Mouse (Mus musculus) stomach, postnatal 0 days (tissue): ENCODE measurements around the gene Etv3.

Experiments
- CTCF ChIP-seq: IDR thresholded peaks from 2 replicates; pipeline ENCODE4 v1.5.1; 2016; ENCODE audit warnings: antibody characterized with exemption, low read depth, mild to moderate bottlenecking, moderate library complexity
- EP300 ChIP-seq: optimal IDR thresholded peaks from 2 replicates; pipeline ENCODE3; 2016; ENCODE audit warnings: antibody characterized with exemption

DNA sequence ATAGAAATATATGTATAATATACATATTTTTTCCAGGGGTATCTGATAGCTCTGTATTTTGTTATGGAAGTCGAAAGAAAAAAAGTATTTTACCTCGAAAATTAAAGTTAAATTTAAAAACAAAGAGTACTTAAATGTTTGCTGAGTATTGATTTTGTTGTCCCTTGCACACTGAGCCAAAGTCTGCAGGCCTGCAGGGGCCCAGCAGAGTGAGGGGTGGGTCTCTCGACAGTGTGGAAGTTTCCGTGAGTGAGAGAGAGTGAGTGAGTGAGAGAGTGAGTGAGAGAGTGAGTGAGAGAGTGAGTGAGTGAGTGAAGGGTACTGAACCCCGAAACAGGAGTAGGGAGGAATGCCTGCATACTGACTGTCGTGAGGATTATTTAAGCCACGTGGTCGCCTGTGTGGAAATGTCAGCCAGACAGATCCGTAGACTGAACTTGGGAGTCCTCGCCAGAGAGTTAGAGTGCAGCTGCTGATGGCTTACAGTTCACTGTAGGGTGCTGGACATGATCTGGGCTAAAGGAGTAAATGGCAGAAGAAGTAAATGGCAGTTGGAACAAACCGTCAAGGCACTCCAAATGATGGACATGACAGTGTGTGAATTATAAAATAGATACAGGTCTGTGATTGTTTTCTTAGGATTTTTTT is 14.9 kb downstream of the Etv3 start:
- no peak for TF ChIP-seq CTCF
- TF ChIP-seq EP300: no peak
